Mouse (Mus musculus) spleen, embryonic (tissue): ENCODE results near the gene Gsto2.
"Not testable (repeated sequence)": the region's sequence is repeated elsewhere in the genome, so short reads cannot be mapped to it uniquely, and the experiment has no call there.

Experiments used
- CTCF ChIA-PET: fragments of 350-600 bp; sonication (Branson Sonifier 250); formaldehyde crosslinking; loops from one replicate; lab custom pipeline; 2022; lab: Charles Lee

The Gsto2 gene

DNA sequence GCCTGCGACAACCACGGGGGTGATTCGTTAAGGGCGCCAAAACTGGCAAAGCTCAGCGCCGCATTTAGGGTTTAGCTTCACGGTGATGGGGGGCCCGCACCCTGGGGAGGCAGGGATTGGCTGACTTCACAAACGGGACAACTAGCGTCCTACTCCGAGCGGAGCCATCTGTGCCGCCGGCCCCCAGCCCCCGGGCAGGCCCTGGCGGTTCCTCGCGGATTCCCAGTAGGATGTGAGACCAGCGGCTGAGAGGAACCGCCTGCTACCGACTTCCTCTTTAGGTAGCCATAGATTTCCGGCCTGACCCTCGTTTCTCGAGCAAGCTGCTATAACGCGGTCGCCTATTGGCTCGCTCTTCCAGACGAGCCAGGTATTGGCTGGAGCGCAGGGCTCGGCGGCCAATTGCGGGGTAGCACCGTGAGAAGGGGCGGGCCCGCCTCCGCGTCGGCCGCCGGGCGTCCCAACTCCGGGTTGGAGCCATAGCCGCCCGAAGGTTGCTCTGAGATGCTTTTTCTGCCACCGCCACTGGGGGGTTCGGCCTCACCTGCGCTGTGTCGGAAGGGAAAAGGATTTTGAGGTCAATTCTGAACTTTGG, at the start of gene Gsto2:
Gene Gsto2 (plus strand): TSS at position 182 of the 595 bp plus-strand sequence.
- CTCF ChIA-PET, result interaction anchor here (1.0 kb wide), 1 partner anchor 65 kb away, joined by 3 read pairs; no protein-coding TSS in a partner anchor

DNA sequence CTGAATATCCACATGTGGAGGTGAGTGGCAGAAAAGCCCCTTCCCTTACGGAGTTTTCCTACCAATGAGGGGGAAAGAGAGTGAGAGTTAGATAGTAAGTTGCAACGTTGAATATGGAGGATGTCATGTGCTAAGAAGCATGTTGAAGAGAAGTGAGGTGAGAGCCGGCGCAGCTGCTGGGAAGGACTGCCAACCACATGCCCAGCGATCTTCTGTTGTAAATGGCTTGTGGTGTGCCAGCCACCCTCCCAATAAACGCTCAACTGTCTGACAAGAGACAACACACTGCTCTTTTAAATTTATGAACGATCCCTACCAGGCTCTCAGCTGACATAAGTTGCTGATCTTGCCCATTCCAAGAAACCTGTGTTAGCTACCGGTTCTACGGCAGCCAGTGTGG, 47.6 kb upstream of the Gsto2 start:
- CTCF ChIA-PET, result interaction anchor here (0.6 kb wide), 1 partner anchor 344 kb away, joined by 10 read pairs; no protein-coding TSS in a partner anchor

DNA sequence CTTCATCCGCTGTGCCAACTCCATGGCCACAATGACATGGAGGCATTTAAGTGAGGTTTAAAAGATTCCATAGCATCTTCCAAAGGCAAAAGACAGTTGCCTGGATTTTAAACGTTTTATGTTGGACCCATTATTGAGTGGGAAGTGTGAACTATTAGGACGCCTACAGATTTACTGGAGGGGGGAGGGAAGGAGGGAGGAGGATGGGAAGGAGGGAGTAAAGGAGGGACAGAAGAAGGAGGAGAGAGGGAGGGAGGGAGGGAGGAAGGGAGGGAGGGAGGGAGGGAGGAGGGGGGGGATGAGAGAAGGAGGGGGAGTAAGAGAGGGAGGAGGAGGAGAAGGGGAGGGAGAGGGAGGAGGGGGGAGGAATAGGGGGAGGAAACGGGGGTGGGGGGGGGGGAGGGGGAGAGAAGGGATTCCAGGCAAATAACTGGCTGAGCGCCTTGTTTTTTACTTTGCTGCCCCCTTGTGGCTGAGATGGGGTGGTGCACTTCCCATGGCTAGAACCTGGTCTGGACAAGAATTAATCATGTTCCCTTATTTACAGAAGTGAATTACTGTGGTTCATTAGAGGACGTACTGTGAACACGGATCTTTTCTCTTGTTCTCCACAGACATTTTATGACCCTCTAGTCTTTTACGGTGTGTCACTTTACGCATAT, 44.4 kb upstream of the Gsto2 start:
- CTCF ChIA-PET, result interaction anchor here (0.6 to 0.8 kb wide), 4 partner anchors 33 to 310 kb away, joined by 3 to 14 read pairs (median 4); no protein-coding TSS in a partner anchor

DNA sequence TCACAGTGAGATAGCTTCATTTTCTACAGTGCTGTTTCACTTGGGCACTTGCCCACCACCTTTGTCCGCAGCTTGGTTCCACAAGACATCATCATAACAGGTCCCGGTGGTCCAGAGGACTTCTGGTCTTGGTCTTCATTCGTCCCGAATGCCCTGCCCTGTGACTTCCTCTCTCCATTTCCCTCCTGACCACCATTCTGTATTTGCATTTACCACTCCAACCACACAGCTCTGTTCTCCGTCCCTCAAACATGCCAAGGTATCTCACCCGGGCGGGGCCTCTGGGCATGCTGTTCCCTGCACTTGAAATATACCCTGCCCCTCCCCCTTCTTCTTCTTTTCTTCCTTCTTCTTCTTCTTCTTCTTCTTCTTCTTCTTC, 43.9 kb upstream of the Gsto2 start:
- CTCF ChIA-PET, result interaction anchor here (0.6 kb wide), 1 partner anchor 141 kb away, joined by 5 read pairs; no protein-coding TSS in a partner anchor

DNA sequence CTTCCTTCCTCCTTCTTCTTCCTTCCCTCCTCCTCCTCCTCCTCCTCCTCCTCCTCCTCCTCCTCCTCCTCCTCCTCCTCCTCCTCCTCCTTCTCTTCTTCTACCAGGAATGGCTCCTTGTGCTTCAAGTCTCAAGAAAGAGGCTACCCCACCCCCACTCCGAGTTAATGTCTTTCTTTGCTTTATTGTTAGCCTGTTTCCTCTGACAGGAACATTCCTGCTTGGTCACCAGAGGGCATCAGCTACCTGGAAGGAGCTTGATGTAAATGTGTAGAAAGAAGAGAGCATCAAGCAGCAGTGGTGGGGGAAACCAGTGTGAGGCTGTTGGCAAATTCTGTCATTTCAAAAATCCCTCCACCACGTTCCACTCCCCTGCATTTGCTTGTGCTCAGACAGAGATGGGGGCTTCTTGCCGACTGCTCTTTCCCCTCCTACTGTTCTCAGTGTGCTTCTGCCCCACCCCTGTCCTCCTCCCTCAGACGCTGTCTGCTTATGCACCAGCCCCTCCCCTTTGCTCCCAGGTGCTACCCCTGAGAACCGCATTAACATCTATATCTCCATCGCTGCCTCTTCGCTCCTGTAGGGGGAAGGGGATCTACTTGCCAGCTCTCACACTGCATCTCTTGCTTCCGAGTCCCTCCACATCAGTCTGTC, 43.1 kb upstream of the Gsto2 start:
- CTCF ChIA-PET, result no interaction called here

DNA sequence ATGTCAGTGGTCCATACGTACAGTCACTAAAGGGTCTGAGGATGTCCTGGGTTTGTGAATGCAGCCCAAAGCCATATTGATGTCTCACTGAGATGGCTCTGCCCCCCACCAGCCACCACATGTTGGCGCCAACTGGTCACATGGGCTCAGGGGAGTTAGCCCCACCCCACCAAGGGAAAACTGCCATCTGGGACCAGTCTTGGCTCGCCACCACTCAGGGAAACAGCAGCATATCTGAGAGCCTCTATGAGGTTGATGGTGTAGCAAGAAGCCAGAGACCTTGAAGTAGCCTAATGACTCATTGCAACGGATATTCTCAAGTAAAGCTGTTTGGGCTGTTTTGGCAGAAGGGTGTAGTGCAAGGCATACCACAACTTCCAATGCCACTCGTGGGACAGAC, 41.3 kb upstream of the Gsto2 start:
- CTCF ChIA-PET, result no interaction called here

DNA sequence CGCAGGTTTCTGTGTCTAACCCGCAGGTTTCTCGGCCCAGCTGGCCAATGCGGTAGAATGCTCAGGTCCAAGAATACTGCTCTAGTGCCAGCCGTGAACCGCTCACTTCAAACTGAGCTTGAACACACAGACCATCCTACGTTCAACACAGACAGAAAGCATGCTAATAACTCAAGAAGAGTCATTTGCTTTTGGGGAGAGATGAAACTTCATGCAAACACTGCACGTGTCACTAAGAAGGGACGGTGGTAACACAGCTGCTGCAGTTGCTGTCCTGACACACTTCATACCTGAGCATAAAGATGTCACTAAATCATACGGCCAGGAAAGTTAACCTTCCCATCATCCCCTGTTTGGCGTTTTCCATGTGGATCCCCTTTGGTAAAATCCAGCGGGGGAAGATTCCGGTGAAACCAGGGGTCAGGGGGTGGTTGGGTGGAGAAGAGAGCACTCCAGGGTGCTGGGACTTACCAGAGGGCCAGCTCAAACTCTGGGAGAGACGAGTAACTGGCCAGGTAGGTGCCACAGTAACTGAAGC, 35.4 kb upstream of the Gsto2 start:
- CTCF ChIA-PET, result no interaction called here

DNA sequence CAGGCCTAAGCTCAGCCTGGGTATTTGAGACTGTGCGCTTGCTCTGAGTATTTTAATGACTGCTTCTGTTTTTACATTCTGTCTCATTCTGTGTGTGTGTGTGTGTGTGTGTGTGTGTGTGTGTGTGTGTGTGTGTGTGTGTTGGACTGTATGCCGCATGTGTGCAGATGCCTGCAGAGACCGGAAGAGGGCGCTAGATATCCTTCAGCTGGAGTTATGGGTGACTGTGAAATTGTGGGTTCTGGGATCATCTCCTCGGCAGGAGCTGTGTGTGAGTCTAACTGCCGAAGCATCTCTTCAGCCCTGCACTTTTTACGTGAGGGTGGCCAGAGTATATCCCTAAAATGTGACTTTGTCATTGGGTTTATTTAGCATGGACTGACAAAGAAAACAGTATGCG, 34.2 kb upstream of the Gsto2 start:
- CTCF ChIA-PET, result interaction anchor here (0.6 to 0.7 kb wide), 2 partner anchors 11 to 286 kb away, joined by 3 to 9 read pairs; no protein-coding TSS in a partner anchor

DNA sequence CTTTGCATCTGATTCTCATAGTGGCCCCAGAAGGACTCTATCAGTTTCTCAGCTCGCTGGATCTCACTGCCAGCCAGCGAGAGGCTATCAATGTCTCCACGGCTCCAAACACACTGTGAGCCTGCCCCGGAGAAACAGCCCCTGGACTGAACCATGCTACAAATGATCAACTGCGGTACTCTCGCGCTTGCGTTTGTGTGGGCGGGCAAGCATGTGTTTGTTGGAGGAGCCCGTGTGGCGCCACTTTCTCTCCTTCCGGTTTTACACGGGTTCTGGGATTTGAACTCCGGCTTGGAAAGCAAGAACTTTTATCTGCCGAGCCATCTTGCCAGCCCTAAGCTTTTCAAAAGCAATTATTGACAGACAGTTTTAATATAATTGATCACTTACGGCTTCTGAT, 33.0 kb upstream of the Gsto2 start:
- CTCF ChIA-PET, result no interaction called here

DNA sequence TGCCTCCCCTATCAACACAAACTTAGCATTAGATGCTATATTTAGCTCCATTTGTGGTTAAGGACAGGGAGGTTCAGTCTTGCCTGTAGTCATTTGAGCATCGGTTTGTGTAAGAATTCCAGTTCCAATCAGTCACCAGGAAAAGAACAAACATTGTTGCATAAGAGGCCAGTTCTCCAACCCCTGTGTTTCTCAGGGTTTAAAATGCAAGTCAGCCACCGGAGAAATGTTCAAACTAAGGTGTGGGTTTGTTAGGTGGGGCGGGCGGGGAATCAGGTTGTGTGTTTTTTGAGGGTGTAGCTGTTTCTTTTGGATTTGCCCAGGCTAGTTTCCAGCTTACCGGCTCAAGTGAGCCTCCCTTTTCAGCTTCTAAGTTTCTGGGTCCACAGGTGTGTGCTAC, 30.7 kb upstream of the Gsto2 start:
- CTCF ChIA-PET, result no interaction called here

DNA sequence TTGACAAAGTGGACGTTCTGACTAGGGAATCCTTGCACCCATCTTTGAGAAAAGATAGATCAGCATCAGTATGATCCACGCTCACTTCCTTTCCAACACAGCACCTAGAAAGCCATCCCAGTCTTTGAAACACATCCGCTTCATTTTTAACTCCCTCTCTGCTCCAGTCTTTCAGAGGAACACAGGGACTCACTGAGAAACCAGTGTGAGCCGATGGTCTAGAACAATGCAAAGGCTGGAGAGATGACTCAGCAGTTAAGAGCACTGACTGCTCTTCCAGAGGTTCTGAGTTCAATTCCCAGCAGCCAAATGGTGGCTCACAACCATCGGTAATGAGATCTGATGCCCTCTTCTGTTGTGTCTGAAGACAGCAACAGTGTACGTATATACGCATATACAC, 29.6 kb upstream of the Gsto2 start:
- CTCF ChIA-PET, result no interaction called here

DNA sequence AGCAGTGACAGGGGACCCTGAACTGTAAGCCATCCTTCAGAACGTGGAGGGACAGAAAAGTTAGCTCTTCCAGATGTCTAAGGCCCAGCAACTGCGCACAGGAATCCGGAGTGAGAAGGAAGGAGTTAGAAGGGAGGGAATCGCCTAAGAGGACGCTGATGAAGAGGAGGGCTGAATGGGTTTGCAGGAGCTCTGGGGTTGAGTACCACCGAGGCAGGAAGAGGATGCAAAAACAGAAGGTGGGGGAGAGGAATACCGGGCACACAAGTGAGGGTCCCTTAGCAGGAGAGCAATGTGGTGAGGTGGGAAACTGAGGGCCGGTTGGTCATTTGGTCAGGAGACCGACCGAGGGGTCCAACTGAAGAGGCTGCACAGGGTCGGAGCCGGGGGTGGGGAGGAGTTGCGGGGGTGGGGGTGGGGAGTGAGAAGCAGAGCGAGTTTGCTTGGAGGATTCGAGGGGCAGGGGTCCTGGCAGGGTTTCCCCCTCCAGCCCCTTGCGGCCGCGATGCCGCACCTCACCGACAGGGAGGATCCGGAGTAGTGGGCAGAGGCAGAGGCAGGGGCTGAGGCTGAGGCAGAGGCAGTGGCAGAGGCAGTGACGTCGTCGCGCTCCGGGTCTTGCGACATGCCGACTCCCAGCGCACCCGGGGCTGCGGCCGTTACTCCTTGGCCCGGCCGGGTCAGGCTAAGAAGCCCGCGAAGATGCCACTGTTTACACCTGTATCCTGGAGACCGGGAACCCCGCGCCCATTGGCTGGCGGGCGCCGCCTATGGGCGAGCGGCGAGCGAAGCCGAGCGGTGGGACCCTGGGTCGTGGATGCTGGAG, 28.4 kb upstream of the Gsto2 start:
- CTCF ChIA-PET, result no interaction called here

DNA sequence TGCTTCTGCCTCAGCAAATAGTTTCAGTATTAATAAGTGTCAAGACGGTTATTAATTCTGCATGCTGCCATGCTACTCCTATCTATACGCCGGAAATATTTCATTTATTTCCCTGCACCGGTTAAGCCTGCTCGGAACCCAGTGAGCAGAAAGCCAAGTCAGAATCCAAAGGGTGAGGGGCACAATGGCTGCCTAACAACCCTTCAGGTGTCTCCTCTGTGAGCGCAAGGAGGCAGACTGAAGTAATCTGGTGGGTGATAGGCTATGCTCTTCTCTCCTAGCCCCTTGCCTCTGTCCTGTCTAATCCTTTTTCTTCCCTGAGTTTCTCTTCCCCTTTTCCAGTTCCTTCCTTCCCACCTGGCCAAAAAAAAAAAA, 27.8 kb upstream of the Gsto2 start:
- CTCF ChIA-PET, result no interaction called here

DNA sequence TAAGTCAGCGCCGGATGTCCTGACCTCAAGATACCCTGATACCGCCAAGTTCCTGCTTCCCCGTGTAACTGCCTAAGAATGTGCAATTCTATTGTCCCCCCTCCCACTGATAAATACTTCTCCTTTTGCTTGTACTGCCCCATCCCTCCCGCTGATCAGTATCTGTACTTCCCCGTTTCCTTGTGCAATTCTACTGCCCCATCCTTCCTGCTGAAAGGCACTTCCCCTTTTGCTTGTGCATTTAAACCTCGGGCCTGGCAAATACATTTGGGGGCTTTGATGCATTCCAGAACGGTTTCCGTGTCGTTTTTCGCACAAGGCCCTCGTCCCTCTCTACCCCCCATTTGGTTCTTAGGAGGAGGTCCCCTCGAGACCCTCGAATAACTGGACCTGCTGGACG, 24.1 kb upstream of the Gsto2 start:
- CTCF ChIA-PET, result not testable (repeated sequence)

DNA sequence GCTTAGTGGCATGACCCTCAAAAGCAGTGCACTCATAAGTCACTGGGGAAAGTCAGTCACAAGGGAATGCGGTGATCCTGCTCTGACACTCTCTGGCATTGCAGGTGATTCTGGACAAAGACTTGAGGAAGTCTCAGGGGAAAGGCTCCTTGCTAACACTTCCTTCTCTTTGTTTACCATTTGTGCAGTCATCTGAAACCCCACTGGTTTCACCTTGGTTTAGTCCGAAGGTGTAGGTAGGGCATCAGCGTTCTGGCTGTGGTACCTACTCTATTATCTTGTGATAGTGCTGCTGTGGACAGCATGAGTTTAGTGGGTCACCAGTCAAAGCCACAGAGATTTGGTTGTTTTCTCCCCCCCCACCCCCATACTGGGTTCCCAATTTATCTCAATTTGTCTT, 15.6 kb upstream of the Gsto2 start:
- CTCF ChIA-PET, result no interaction called here

DNA sequence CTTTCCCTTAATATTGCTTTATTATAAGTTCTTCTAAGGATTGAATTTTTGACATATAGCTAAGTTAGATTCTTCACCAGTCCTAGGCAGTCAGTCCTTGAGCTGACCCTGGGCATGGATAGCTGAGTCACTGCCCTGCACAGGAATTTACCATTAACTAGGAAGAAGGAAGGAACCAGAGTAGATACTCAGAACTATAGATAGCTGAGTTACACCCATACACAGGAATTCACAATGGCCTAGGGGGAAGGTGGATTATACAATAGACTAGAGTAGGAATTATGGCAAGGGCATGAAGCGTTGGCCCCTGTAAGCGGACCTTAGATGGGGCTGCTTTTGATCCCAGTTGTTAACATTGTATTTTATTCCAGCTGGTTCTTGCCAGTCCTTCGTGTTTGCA, 13.2 kb upstream of the Gsto2 start:
- CTCF ChIA-PET, result interaction anchor here (0.6 kb wide), 2 partner anchors 21 to 25 kb away, joined by 3 to 4 read pairs; no protein-coding TSS in a partner anchor

DNA sequence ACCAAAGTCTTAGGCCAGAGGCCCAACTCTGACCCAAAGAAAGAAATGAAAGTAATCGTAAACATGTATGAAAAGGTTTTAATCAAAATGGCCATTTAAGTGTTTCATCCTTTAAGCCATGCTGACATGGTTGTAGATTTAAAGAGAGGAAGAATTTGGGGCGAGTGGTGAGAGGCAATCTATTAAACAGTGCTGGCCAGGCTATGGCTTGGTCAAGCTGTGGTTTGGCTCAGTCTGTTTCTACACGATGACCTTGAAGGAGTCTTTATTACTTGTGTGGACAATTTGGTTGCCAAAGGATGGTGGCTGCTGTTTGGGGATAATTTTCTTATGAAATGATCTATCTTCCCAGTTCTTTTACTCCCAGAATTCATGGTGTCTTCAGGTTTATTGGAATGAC, 12.3 kb upstream of the Gsto2 start:
- CTCF ChIA-PET, result no interaction called here

DNA sequence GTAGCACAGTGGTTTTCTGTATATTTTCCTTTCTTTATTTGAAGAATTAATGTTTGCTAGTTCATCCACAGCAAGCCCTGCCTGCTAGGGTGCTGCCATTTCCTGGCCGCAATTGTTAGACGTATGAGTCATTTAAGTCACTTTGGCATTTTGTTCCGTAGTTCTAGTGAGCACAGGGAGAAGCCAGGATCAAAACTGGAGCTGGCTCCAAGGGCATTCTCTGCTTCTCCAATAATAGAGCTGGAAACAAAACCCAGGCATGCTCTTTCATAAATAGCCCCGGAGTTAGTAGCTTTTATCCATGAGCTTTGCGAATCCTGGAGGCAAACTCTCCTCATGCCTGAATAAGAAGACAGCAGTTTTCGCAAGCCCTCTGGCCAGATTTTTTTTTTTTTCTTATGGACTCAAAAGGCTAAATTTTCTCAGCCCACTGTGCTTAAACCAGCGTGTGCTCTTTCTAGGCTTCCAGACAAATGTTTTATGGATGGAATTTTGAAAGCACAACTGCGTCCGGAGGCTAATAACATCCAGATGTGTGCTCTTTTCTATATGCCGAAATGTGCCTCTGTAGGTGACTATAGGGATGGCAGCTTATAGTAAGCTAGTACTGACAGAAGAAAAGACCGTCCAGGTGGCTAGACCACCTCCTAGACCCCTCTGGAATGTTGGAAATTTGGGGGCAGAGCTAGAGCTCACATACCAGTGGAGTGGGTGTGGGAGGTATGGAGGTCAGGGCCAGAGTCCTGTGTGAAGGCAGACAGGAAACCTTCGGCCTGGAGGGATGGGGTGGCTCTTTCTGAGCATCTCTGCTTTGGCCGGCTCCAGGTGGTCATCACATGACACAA, 11.2 kb upstream of the Gsto2 start:
- CTCF ChIA-PET, result interaction anchor here (0.5 to 0.6 kb wide), 3 partner anchors 34 to 533 kb away, joined by 3 to 4 read pairs (median 4); no protein-coding TSS in a partner anchor

DNA sequence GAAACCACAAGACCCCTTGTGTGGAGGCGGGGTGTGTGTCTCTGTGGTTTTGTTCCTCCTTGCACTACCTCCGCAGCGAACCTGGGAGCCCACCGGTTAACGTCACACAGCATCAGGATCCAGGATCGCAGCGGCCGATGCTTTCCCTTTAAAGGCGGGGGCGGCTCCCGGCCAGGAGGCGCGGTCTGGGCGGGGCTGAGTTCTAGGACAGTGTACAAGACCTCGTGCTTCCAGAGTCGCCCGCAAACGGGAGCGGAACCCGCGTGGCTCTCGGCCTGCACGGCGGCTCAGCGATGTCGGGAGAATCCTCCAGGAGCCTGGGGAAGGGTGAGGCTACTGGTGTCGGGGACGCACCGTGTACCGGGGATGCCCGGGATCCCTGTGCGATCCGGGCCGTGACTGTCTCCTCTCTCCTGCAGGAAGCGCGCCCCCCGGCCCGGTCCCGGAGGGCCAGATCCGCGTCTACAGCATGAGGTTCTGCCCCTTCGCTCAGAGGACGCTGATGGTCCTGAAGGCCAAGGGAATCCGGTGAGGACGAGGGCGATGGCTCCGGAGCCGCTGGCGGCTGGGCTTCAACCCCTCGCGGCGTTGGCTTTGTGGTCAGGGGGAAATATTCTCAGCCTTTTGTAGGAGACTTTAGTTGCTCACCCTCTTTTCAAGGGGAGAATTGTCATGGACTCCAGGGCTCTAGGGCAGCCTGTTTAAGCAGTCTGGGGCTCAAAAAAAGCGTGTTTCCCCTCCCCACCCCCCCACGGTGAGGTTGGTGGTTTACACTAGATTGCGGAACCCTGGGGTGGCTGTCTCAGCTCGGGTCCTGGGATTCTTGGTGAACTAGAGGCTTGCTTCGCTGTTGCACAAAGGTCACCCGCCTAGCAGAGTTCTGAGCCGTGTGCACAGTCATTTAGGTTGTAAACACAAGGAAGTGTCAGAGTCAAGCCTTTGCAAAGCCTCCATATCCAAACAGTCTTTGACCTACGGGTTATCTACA, 10.2 kb upstream of the Gsto2 start, which contains the start of gene Gsto1:
Gene Gsto1 (plus strand): TSS at position 175 of the 988 bp plus-strand sequence.
- CTCF ChIA-PET, result no interaction called here
